Mouse (Mus musculus) embryo, embryonic 11 days (tissue): Measurements from ENCODE around the gene Tmc7.
A peak's percentile ranks its signal among the peaks of the same experiment; 100 is the strongest.

Source experiments
- DNase-seq: peaks from one replicate; pipeline ENCODE4 v3.0.0-alpha.2; 2015

Gene Tmc7

GRCm38 (mm10) chr7:118584257-118584907 is at the start of gene Tmc7:
TSS of gene Tmc7 (minus strand) at chr7:118584736.
- peak; percentile 91 for DNase-seq

DNA sequence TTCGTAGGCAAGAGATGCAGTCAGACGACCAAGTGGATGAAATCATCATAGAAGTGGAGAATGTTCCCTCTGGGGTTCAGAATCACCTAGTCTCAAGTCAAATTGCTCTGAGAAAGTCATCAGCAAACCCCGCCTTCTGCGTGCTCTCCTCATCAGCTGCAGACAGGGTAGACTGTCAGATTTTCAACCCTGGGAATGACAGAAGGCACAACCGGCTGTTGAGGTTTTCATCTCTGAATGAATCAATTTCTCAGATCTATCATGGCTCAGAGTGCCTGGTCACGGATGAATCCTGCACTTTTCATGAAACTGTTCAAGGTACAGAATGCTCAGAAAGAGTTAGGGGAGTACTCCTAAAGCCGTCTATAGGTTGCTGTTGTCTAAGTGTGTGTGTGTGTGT is 49.4 kb upstream of the Tmc7 start:
- no peak for DNase-seq

DNA sequence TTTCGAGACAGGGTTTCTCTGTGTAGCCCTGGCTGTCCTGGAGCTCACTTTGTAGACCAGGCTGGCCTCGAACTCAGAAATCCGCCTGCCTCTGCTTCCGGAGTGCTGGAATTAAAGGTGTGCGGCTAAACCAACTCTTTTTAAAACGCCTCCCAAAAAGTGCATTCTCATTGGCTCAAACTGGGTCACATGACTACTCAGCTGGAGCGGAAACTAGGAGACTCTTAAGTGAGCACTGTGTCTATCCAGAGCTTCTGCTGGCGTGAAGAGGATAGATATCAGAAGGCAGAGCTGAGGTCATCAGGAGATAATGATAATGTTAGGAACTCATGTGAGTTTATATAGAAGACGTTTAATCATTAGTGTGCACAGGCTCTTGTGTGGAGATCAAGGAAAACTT is 48.6 kb upstream of the Tmc7 start:
- no peak for DNase-seq

DNA sequence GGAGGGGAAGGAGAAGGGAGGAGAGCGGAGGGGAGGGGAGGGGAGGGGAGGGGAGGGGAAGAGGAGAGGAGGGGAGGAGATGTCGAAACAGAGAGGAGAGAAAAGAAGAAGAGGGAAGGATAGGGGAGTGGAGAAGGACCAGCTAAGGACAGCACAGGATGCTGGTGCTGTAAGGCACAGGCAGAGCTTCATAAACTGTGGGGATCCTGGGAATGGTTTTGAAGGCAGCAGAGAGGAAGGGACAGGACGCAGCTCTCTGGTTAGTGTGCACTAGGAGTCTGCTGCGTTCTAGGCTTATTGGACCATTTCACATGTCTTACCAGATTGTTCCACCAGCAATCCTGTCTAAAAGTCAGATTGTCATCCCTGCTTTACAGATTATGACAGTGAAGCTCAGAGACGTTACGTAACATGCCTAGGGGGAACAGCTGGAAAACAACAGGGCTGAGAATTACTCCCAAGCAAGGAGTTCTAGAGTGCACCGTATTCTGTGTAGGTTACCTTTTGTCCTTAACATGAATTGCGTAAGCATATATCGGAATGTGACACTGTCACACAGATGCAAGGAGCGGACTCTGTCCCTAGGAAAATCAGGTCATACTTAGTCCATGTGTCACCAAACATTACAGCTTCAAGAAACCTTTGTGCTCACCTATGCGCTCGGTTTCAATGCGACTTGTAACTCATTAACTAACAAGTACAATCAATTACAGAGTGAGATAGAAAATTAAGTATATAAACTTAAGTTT is 43.2 kb upstream of the Tmc7 start:
- DNase-seq = no peak

- no peak for DNase-seq
These were observed 36.6 kb upstream of the Tmc7 start for GRCm38 (mm10) chr7:118621094-118621493.

- no peak for DNase-seq
These were observed 35.8 kb upstream of the Tmc7 start for GRCm38 (mm10) chr7:118620243-118620906.

DNA sequence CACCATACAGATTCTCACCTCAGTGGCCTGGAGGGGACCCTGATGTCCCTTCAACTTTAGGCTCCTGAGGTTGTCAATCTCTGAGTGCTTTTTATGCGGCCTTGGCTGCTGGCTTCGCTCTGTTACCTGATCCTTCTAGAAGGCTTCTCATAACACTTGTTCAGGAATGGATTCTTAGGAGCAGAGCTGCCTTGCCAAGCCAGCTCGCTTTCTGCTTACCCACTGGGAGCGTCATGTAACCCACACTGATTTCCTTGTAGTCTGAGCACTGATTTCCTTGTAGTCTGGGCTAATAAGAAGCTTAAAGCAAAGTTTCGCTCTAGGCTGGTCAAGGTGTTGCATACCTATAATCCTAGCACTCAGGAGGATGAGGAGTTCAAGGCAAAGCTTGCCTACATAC is 33.6 kb upstream of the Tmc7 start:
- no peak for DNase-seq

DNA sequence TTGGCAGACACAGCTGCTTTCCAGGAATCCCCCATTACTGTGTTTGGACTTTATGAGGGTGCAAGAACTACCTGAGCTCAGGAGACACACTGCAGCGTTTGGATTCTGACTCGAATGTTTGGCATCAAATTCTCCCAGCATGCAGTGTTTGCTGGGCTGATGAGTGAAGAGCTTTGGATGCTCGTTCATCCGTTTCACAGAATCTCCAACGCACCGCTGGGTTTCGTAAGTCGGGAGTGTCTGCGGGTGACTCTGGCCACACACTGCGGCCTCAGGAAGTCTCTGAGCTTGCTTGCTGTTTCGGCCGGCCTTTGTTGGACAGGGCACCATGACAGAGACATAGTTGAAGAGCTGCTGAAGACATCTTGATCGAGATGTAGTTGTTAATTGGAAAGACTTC is 29.5 kb upstream of the Tmc7 start:
- DNase-seq = peak; percentile 17

GRCm38 (mm10) chr7:118611933-118612332 is 27.4 kb upstream of the Tmc7 start:
- no peak for DNase-seq

DNA sequence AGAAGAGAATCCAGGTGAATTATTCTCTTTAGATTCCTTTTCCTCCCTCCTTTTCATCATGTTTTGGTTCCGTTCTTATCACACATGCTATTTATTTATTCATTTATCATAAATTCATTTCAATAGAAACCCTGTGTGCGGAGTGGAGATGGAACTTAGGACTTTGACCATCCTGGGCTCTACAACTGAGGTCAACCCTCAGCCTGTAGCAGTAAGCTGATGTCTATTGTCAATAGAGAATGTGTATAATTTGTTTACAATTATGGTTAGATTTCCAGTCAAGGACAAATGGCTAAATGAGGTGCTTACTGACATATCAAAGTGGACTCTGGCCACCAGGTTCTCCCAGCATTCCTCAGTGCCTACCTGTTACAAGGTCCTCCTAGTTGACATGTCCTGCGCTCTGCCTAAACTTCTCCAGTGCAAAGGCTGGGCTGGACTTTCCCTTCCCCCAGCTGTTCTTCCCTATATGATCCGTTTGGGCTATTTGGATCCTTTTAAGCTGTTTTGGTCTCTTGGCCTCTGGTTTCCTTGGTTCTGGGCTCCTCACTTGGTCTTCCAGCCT is 26.7 kb upstream of the Tmc7 start:
- no peak for DNase-seq

DNA sequence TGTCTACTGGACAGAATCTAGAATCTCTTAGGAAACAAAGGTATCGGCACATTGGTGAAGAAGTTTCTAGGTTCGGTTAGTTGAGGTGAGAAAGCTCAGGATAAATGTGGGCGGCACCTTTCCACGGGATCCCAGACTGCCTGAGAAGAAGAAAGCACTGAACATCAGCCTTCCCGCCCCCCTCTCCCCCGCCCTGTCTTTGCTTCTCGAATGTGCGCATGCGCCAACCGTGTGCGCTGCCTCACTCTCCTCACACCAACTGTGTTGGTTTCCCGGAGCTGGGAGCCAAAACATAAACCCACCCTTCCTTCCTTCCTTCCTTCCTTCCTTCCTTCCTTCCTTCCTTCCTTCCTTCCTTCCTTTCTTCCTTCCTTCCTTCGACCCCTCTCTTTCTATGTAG is 26.2 kb upstream of the Tmc7 start:
- no peak for DNase-seq

- DNase-seq = no peak
These were observed 25.3 kb upstream of the Tmc7 start for GRCm38 (mm10) chr7:118609815-118610214.

- DNase-seq = no peak
These were observed 20.3 kb upstream of the Tmc7 start for GRCm38 (mm10) chr7:118604842-118605241.

DNA sequence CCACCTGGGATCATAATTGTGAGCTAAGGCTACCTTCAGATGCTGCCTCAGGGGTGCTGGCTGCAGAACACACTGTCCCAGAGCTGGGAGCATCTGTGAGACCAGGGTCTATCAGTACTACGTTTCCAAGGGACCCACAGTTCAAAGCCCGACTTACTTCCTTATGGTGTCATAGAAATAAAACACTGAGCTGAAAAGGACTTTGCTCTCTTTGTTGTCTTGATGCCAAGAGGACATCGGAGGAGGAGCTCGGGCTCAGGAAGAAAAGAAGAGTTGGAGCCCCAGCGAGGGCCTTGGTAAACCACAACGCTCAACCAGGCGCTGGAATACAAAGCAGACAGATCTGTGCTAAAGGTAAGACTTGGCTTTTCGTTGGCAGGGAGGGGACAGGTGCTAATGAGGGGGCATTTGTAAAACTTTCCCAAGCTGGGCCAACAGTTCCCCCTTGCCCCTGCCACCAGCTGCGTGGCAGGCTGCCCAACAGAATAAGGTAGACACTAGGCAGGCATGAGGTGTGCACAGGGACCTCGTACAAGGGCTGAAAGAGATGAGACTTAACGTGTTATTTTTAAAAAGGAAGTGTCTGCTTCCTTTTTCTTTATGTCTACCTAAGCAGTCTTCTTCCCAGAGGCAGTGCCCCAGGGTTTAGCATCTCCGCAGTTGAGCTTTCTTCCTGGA is 15.6 kb upstream of the Tmc7 start:
- no peak for DNase-seq

DNA sequence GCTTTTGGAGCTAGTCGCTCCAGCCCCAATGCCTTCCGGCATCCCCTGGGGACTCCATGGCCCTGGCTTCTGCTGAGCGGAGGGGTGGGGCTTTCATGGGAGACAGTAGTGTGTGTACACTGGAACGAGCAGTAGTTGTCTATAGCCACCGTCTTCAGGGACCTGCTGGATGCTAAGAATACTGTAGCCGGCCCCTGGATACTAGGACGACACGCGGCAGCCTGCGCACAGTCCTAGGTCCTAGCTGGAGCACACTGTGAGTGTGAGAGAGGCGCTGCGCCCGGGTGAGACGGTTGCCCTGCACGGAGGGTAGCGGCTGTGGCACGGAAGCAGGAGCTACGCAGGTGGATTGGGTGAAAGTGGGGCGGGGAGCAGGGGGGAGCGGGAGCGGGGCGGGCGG is 12.7 kb upstream of the Tmc7 start, which contains the start of gene Tmc5:
Tmc5 (plus strand) TSS at position 97 of the 400 bp plus-strand sequence.
- DNase-seq = peak; percentile 32

- DNase-seq = no peak
These were observed 11.7 kb upstream of the Tmc7 start for GRCm38 (mm10) chr7:118596271-118596670.

DNA sequence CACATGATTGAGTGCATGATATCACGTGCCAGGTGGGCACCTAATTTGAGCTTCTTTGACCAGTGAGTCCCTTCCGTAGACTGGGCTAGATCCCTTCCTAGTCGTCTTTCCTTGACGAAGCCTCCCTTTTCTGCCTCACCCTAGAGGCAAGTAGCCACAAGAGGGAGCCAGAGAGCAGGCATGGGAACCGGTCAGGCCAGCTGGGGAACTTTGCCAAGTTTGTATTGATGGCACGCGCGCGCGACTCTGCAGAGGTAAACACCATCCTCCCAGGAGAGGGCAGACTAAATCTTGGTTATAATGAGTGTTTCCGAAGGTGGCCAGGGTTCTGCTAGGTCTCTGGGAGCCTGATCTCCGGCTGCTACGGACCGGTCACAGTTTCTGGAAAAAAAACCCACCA is 10.7 kb upstream of the Tmc7 start:
- DNase-seq = peak; percentile 96

GRCm38 (mm10) chr7:118594611-118595010 is 10.1 kb upstream of the Tmc7 start:
- DNase-seq = no peak

GRCm38 (mm10) chr7:118593567-118594407 is 9.3 kb upstream of the Tmc7 start:
- peak; percentile 92 for DNase-seq

DNA sequence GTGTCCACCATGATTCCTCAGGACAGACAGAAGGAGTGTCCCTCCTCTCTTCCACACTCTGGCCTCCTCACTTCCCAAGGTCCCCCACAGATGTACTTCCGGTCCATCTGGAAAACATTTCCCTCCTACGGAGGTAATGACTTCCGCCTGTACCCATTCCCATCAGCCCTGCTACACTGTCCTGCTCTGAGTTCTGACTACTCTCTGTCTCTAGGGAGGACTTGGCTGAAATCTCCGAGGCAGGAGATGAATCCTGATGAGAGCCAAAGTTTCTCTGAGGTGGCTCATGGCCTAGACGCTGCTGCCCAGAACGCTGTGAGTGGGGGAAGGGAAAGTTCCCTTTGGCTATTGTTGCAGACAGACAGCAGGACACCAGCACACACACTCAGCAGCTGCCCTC is 7.6 kb upstream of the Tmc7 start:
- DNase-seq = peak; percentile 59

GRCm38 (mm10) chr7:118590726-118591305 is 6.3 kb upstream of the Tmc7 start:
- DNase-seq = no peak

GRCm38 (mm10) chr7:118585856-118586255 is 1.3 kb upstream of the Tmc7 start:
- DNase-seq = no peak
